ENCODE assay signal across 12 mouse cellular contexts in genomic region chr9:56882818-56883217, GRCm38 (mm10). TPM values are rescaled to one million over a fixed set of nuclear protein-coding genes. Genes with fewer than 3 reads are reported as not detected.
DNase-seq lines count a peak whose midpoint lies in the region; ATAC-seq lines count a peak whose summit lies in the region.
"Had no signal": no experiment of that assay in that cellular context is flagged by ENCODE, and none has a peak within 500 bp of the region (broad histone marks: within the 10 kb centered on the region; RNA-seq: fewer than 3 reads in every experiment).

No protein-coding gene starts in this region.

- H3K9ac ChIP-seq in midbrain, embryonic 16.5 days (ENCODE audit: low read depth, low read length) = no peak overlapping the region
- H3K9ac ChIP-seq in midbrain, embryonic 14.5 days (replicated peaks; ENCODE audit: low read length) = no peak overlapping the region
- H3K9ac ChIP-seq in limb, embryonic 15.5 days = no peak overlapping the region
- H3K9ac ChIP-seq: forebrain, embryonic 13.5 days had no signal

- H3K9me3 ChIP-seq in midbrain, embryonic 16.5 days (replicated peaks; ENCODE audit: control insufficient read depth, low read length, poor library complexity, severe bottlenecking) = no peaks in the 10 kb centered on the region
- no peaks in the 10 kb centered on the region for H3K9me3 ChIP-seq in midbrain, embryonic 14.5 days (ENCODE audit: control insufficient read depth, low read length)
- H3K9me3 ChIP-seq in limb, embryonic 15.5 days = no peaks in the 10 kb centered on the region
- H3K9me3 ChIP-seq: forebrain, embryonic 13.5 days had no signal

- H3K27ac ChIP-seq in midbrain, embryonic 16.5 days (ENCODE audit: low read length) = 0 out of 2 replicates have a peak overlapping the region, but pooled peaks have one; percentile 5
- H3K27ac ChIP-seq in midbrain, embryonic 14.5 days (replicated peaks; ENCODE audit: low read depth, low read length) = no peak overlapping the region
- H3K27ac ChIP-seq in limb, embryonic 15.5 days = peak overlapping the region; percentile 76
- H3K27ac ChIP-seq: forebrain, embryonic 13.5 days; left cerebral cortex, adult 2 months had no signal

- no peak overlapping the region for H3K4me2 ChIP-seq in midbrain, embryonic 16.5 days (ENCODE audit: low read length)
- no peak overlapping the region for H3K4me2 ChIP-seq in midbrain, embryonic 14.5 days (ENCODE audit: low read length)
- H3K4me2 ChIP-seq in limb, embryonic 15.5 days = no peak overlapping the region
- H3K4me2 ChIP-seq: forebrain, embryonic 13.5 days had no signal

- intact Hi-C loops in gastrocnemius, postnatal 14 days (cut with DNase I; ENCODE audit: low total_unique reads) = no loop called here
- intact Hi-C loops in heart, postnatal 14 days (cut with DNase I) = no loop called here

- H3K36me3 ChIP-seq in midbrain, embryonic 16.5 days (ENCODE audit: control insufficient read depth, insufficient read depth, low read length) = no peaks in the 10 kb centered on the region
- no peaks in the 10 kb centered on the region for H3K36me3 ChIP-seq in midbrain, embryonic 14.5 days (ENCODE audit: control insufficient read depth, insufficient read depth, low read length)
- H3K36me3 ChIP-seq in limb, embryonic 15.5 days = peaks cover 44% of the 10 kb centered on the region

- H3K4me1 ChIP-seq in midbrain, embryonic 16.5 days (ENCODE audit: control insufficient read depth, insufficient read depth, low read length) = no peaks in the 10 kb centered on the region
- H3K4me1 ChIP-seq in midbrain, embryonic 14.5 days (ENCODE audit: control insufficient read depth, insufficient read depth, low read length) = no peaks in the 10 kb centered on the region
- H3K4me1 ChIP-seq in limb, embryonic 15.5 days = peaks cover 49% of the 10 kb centered on the region
- H3K4me1 ChIP-seq: forebrain, embryonic 13.5 days had no signal

- no peak overlapping the region for H3K4me3 ChIP-seq in midbrain, embryonic 16.5 days (ENCODE audit: low read depth, low read length)
- H3K4me3 ChIP-seq in midbrain, embryonic 14.5 days (replicated peaks; ENCODE audit: low read depth, low read length) = no peak overlapping the region
- H3K4me3 ChIP-seq in limb, embryonic 15.5 days = no peak overlapping the region
- H3K4me3 ChIP-seq: forebrain, embryonic 13.5 days; left cerebral cortex, adult 2 months had no signal

- WGBS in midbrain, embryonic 16.5 days = 85% methylated on average over 12 of the region's 12 CpGs
- 83% methylated on average over 12 of the region's 12 CpGs for WGBS in midbrain, embryonic 14.5 days
- WGBS in limb, embryonic 15.5 days = 34% methylated on average over 12 of the region's 12 CpGs

- ATAC-seq in midbrain, embryonic 16.5 days = no peak
- no peak for ATAC-seq in midbrain, embryonic 14.5 days (ENCODE audit: low FRiP score, low TSS enrichment)
- ATAC-seq in limb, embryonic 15.5 days (ENCODE audit: insufficient number of reproducible peaks, low FRiP score, low TSS enrichment, low read depth) = peak; percentile 18; the same call in 1 of the 2 replicates
- ATAC-seq in monocyte, adult 5-6 weeks (replicated peaks; ENCODE audit: insufficient number of reproducible peaks, low FRiP score, low TSS enrichment, poor library complexity, severe bottlenecking) = no peak
- no peak for ATAC-seq in erythroid progenitor cell, adult 5-6 weeks (replicated peaks; ENCODE audit: low FRiP score, poor library complexity, severe bottlenecking)
- ATAC-seq: forebrain, embryonic 13.5 days had no signal

- DNase-seq in midbrain, embryonic 14.5 days = no peak
- DNase-seq in gastrocnemius, postnatal 14 days = peak; percentile 79
- DNase-seq in heart, postnatal 14 days = peak; percentile 66 to 67
- DNase-seq: cerebellum, adult 9-10 months had no signal

- no peaks in the 10 kb centered on the region for H3K27me3 ChIP-seq in midbrain, embryonic 16.5 days (ENCODE audit: control insufficient read depth, insufficient read depth, low read depth, low read length)
- H3K27me3 ChIP-seq in midbrain, embryonic 14.5 days (ENCODE audit: control insufficient read depth, insufficient read depth, low read length) = no peaks in the 10 kb centered on the region
- no peaks in the 10 kb centered on the region for H3K27me3 ChIP-seq in limb, embryonic 15.5 days
- H3K27me3 ChIP-seq: forebrain, embryonic 13.5 days had no signal

RNA-seq across cellular contexts. Expression of gene Cspg4, which starts 18.0 kb away (rescaled TPM):
- 7.3 and 7.8 TPM in 2 replicates for polyA plus RNA-seq in midbrain, embryonic 16.5 days (2015; fragmentation: Nextera tagmentation; extraction: Ambion mirVana)
- polyA plus RNA-seq in midbrain, embryonic 14.5 days (2014; fragmentation: Nextera tagmentation; extraction: Ambion mirVana) = 4.1 TPM in 2 replicates
- total RNA-seq in gastrocnemius, postnatal 14 days (2021) = 10 to 100 TPM; 13.8 to 20.6 TPM
- 10 to 100 TPM; 26.1 to 28.4 TPM for total RNA-seq in heart, postnatal 14 days (2021)
- polyA plus RNA-seq in limb, embryonic 15.5 days (2015; fragmentation: Nextera tagmentation; extraction: Ambion mirVana) = 49.1 and 52.2 TPM in 2 replicates
- total RNA-seq in monocyte, adult 5-6 weeks (2017) = not detected in 3 replicates
- not detected in 2 replicates for total RNA-seq in erythroid progenitor cell, adult 5-6 weeks (2015; ENCODE audit: low replicate concordance)
- total RNA-seq in erythroid progenitor cell, adult 5-6 weeks (2017; ENCODE audit: low replicate concordance) = not detected in 2 replicates

RNA-seq across cellular contexts. Expression of gene Odf3l1, which starts 18.3 kb away (rescaled TPM):
- not detected in 2 replicates for polyA plus RNA-seq in midbrain, embryonic 16.5 days (2015; fragmentation: Nextera tagmentation; extraction: Ambion mirVana)
- polyA plus RNA-seq in midbrain, embryonic 14.5 days (2014; fragmentation: Nextera tagmentation; extraction: Ambion mirVana) = not detected in 2 replicates
- under 1 TPM in 1 of 2 experiments, not detected in 1; 0.80 TPM for total RNA-seq in gastrocnemius, postnatal 14 days (2021)
- not detected for total RNA-seq in heart, postnatal 14 days (2021)
- polyA plus RNA-seq in limb, embryonic 15.5 days (2015; fragmentation: Nextera tagmentation; extraction: Ambion mirVana) = 1.00 and 3.4 TPM in 2 replicates
- not detected in 3 replicates for total RNA-seq in monocyte, adult 5-6 weeks (2017)
- not detected in 2 replicates for total RNA-seq in erythroid progenitor cell, adult 5-6 weeks (2015; ENCODE audit: low replicate concordance)
- total RNA-seq in erythroid progenitor cell, adult 5-6 weeks (2017; ENCODE audit: low replicate concordance) = not detected in 2 replicates
- total RNA-seq: ES-E14; left cerebral cortex, adult 2 months had no signal
- polyA plus RNA-seq: forebrain, embryonic 13.5 days; neural tube, embryonic 11.5 days had no signal

RNA-seq across cellular contexts. Expression of gene Snx33, which starts 45.4 kb away (rescaled TPM):
- polyA plus RNA-seq in midbrain, embryonic 16.5 days (2015; fragmentation: Nextera tagmentation; extraction: Ambion mirVana) = 2.2 and 2.7 TPM in 2 replicates
- 1.6 and 2.5 TPM in 2 replicates for polyA plus RNA-seq in midbrain, embryonic 14.5 days (2014; fragmentation: Nextera tagmentation; extraction: Ambion mirVana)
- 1 to 10 TPM; 6.4 to 6.5 TPM for total RNA-seq in gastrocnemius, postnatal 14 days (2021)
- total RNA-seq in heart, postnatal 14 days (2021) = 10 to 100 TPM in 1 of 2 experiments, 1 to 10 TPM in 1; 9.9 to 11.7 TPM
- polyA plus RNA-seq in limb, embryonic 15.5 days (2015; fragmentation: Nextera tagmentation; extraction: Ambion mirVana) = 10.9 and 11.3 TPM in 2 replicates
- total RNA-seq in monocyte, adult 5-6 weeks (2017) = 7.1 to 16.9 TPM (median 7.1 TPM) in 3 replicates
- total RNA-seq in erythroid progenitor cell, adult 5-6 weeks (2015; ENCODE audit: low replicate concordance) = 0.36 and 2.9 TPM in 2 replicates
- 0.61 and 0.90 TPM in 2 replicates for total RNA-seq in erythroid progenitor cell, adult 5-6 weeks (2017; ENCODE audit: low replicate concordance)

RNA-seq across cellular contexts. Expression of gene Imp3, which starts 54.5 kb away (rescaled TPM):
- 66.9 and 72.9 TPM in 2 replicates for polyA plus RNA-seq in midbrain, embryonic 16.5 days (2015; fragmentation: Nextera tagmentation; extraction: Ambion mirVana)
- polyA plus RNA-seq in midbrain, embryonic 14.5 days (2014; fragmentation: Nextera tagmentation; extraction: Ambion mirVana) = 69.6 and 84.5 TPM in 2 replicates
- total RNA-seq in gastrocnemius, postnatal 14 days (2021) = 10 to 100 TPM; 40.1 to 43.1 TPM
- total RNA-seq in heart, postnatal 14 days (2021) = 10 to 100 TPM; 45.6 to 46.6 TPM
- polyA plus RNA-seq in limb, embryonic 15.5 days (2015; fragmentation: Nextera tagmentation; extraction: Ambion mirVana) = 80.0 and 86.5 TPM in 2 replicates
- 36.1 to 44.3 TPM (median 38.6 TPM) in 3 replicates for total RNA-seq in monocyte, adult 5-6 weeks (2017)
- total RNA-seq in erythroid progenitor cell, adult 5-6 weeks (2015; ENCODE audit: low replicate concordance) = 38.2 and 46.5 TPM in 2 replicates
- total RNA-seq in erythroid progenitor cell, adult 5-6 weeks (2017; ENCODE audit: low replicate concordance) = 22.8 and 23.5 TPM in 2 replicates

Comparison
In these comparisons a context has a peak if more than half of its experiments do, and no peak if none do; other contexts are left out.
1. RNA of gene Cspg4, which starts 18.0 kb away (total RNA-seq): 26.1 to 28.4 TPM in heart, postnatal 14 days and 13.8 to 20.6 TPM in gastrocnemius, postnatal 14 days; not detected in monocyte, adult 5-6 weeks and not detected in erythroid progenitor cell, adult 5-6 weeks; every median in the first group is over 10 times any median in the second.